ENCODE assay signal across 8 mouse cellular contexts in genomic region chr2:146469707-146470420, GRCm38 (mm10). TPM values are rescaled to one million over a fixed set of nuclear protein-coding genes. Genes with fewer than 3 reads are reported as not detected.
DNase-seq lines count a peak whose midpoint lies in the region; ATAC-seq and TF ChIP-seq lines count a peak whose summit lies in the region.

No protein-coding gene starts in this region.

- no peak overlapping the region for H3K4me2 ChIP-seq in intestine, embryonic 16.5 days (ENCODE audit: low read depth, low read length)
- peak overlapping the region; percentile 33; the same call in 1 of the 2 replicates for H3K4me2 ChIP-seq in liver, embryonic 15.5 days

- no peak overlapping the region for H3K27ac ChIP-seq in heart, embryonic 10.5 days
- no peak overlapping the region for H3K27ac ChIP-seq in MEL (ENCODE audit: control insufficient read depth, low read depth, low read length)
- no peak overlapping the region for H3K27ac ChIP-seq in intestine, embryonic 16.5 days (ENCODE audit: low read length)
- no peak overlapping the region for H3K27ac ChIP-seq in liver, embryonic 15.5 days (replicated peaks)

- H3K79me2 ChIP-seq in MEL (ENCODE audit: control insufficient read depth, insufficient read depth, low read length, poor library complexity): no peaks in the 10 kb centered on the region

- peak in 1 of 2 experiments; percentile 23; a peak in 1 of 4 replicates for TF ChIP-seq EP300 in MEL (IDR thresholded peaks at IDR 0.05; ENCODE audit: low read depth in 1 of 2, low read length in 2 of 2)

- WGBS in heart, embryonic 10.5 days: 50% methylated on average over 12 of the region's 12 CpGs
- WGBS in intestine, embryonic 16.5 days: 44% methylated on average over 12 of the region's 12 CpGs
- WGBS in liver, embryonic 15.5 days (ENCODE audit: insufficient replicate concordance): 19% methylated on average over 12 of the region's 12 CpGs

- peaks cover 5% of the 10 kb centered on the region; the same call in 1 of the 2 replicates for H3K4me1 ChIP-seq in heart, embryonic 10.5 days
- H3K4me1 ChIP-seq in MEL (ENCODE audit: control insufficient read depth in 1 of 2, insufficient read depth in 2 of 2, low read length in 2 of 2): peaks cover 11 to 14% of the 10 kb centered on the region in 2 experiments
- H3K4me1 ChIP-seq in intestine, embryonic 16.5 days (ENCODE audit: control insufficient read depth, insufficient read depth, low read length): peaks cover 5% of the 10 kb centered on the region; the same call in 1 of the 2 replicates
- peaks cover 18% of the 10 kb centered on the region for H3K4me1 ChIP-seq in liver, embryonic 15.5 days (replicated peaks)

- TF ChIP-seq RAD21 in MEL (IDR thresholded peaks at IDR 0.05; ENCODE audit: low read depth, low read length): peak; percentile 91

- no peak overlapping the region for H3K9ac ChIP-seq in MEL (ENCODE audit: control insufficient read depth, low read depth, low read length, poor library complexity, severe bottlenecking)
- no peak overlapping the region for H3K9ac ChIP-seq in intestine, embryonic 16.5 days (ENCODE audit: low read depth, low read length)
- H3K9ac ChIP-seq in liver, embryonic 15.5 days: no peak overlapping the region

- H3K9me3 ChIP-seq in heart, embryonic 10.5 days: no peaks in the 10 kb centered on the region
- H3K9me3 ChIP-seq in MEL (replicated peaks; ENCODE audit: insufficient read depth, low read length): no peaks in the 10 kb centered on the region
- H3K9me3 ChIP-seq in intestine, embryonic 16.5 days (ENCODE audit: control insufficient read depth, low read length): no peaks in the 10 kb centered on the region
- no peaks in the 10 kb centered on the region for H3K9me3 ChIP-seq in liver, embryonic 15.5 days (replicated peaks)

- peak; percentile 16 to 64 for DNase-seq in heart, adult 18-20 months
- DNase-seq in heart, embryonic 10.5 days (ENCODE audit: low spot score): no peak
- DNase-seq in MEL (ENCODE audit: low read depth, low spot score): peak; percentile 57
- DNase-seq in embryo, embryonic 11 days: peak; percentile 68
- DNase-seq in splenic B cell, adult 2 months (ENCODE audit: low read depth, low spot score): peak; percentile 26
- no peak for DNase-seq in thymus, postnatal 36 days

- peak; percentile 25 to 87 (median 63); a peak in 5 of 6 replicates for TF ChIP-seq CTCF in MEL (IDR thresholded peaks at IDR 0.05 in 2 of 3, conservative IDR thresholded peaks at IDR 0.05 in 1 of 3; ENCODE audit: control insufficient read depth in 1 of 3, insufficient read depth in 1 of 3, low read depth in 2 of 3, low read length in 3 of 3, poor library complexity in 1 of 3, severe bottlenecking in 1 of 3)

- no peak for TF ChIP-seq POLR2A in MEL (IDR thresholded peaks at IDR 0.05; ENCODE audit: control insufficient read depth in 1 of 2, insufficient read depth in 1 of 2, low read depth in 1 of 2, low read length in 2 of 2, poor library complexity in 1 of 2)

- H3K27me3 ChIP-seq in heart, embryonic 10.5 days (ENCODE audit: insufficient read depth, poor library complexity, severe bottlenecking): no peaks in the 10 kb centered on the region
- H3K27me3 ChIP-seq in MEL (ENCODE audit: control insufficient read depth in 1 of 2, insufficient read depth in 2 of 2, low read length in 2 of 2): no peaks in the 10 kb centered on the region
- no peaks in the 10 kb centered on the region for H3K27me3 ChIP-seq in intestine, embryonic 16.5 days (replicated peaks; ENCODE audit: control insufficient read depth, insufficient read depth, low read length)
- H3K27me3 ChIP-seq in liver, embryonic 15.5 days: no peaks in the 10 kb centered on the region
- no peaks in the 10 kb centered on the region for H3K27me3 ChIP-seq in splenic B cell, adult 2 months (ENCODE audit: control insufficient read depth, insufficient read depth, low read length, poor library complexity, severe bottlenecking)

- no peak overlapping the region for H3K4me3 ChIP-seq in heart, embryonic 10.5 days
- H3K4me3 ChIP-seq in MEL (ENCODE audit: control insufficient read depth in 1 of 2, insufficient read depth in 1 of 2, low read depth in 2 of 2, low read length in 2 of 2): no peak overlapping the region
- H3K4me3 ChIP-seq in intestine, embryonic 16.5 days (ENCODE audit: low read length): no peak overlapping the region
- no peak overlapping the region for H3K4me3 ChIP-seq in liver, embryonic 15.5 days (replicated peaks)

- peak; percentile 77 for ATAC-seq in intestine, embryonic 16.5 days
- ATAC-seq in liver, embryonic 15.5 days (ENCODE audit: insufficient read depth): peak; percentile 58; the same call in 1 of the 2 replicates

- H3K36me3 ChIP-seq in heart, embryonic 10.5 days: no peaks in the 10 kb centered on the region
- peaks cover 0 to 12% of the 10 kb centered on the region in 2 experiments; a peak in 2 of 4 replicates for H3K36me3 ChIP-seq in MEL (ENCODE audit: control insufficient read depth in 1 of 2, insufficient read depth in 2 of 2, low read length in 2 of 2)
- no peaks in the 10 kb centered on the region for H3K36me3 ChIP-seq in intestine, embryonic 16.5 days (ENCODE audit: control insufficient read depth, insufficient read depth, low read length)
- no peaks in the 10 kb centered on the region for H3K36me3 ChIP-seq in liver, embryonic 15.5 days (replicated peaks)
- H3K36me3 ChIP-seq in splenic B cell, adult 2 months (ENCODE audit: control insufficient read depth, insufficient read depth, low read length, poor library complexity, severe bottlenecking): no peaks in the 10 kb centered on the region

TF ChIP-seq in MEL, 35 proteins besides CTCF, POLR2A, EP300 and RAD21:
- TF ChIP-seq ZC3H11A (IDR thresholded peaks at IDR 0.05; ENCODE audit: low read depth, low read length) (peak; percentile 73), MYB (IDR thresholded peaks at IDR 0.05; ENCODE audit: low read depth, low read length) (no peak), SMC3 (IDR thresholded peaks at IDR 0.05; ENCODE audit: low read depth, low read length) (peak; percentile 84)

RNA-seq across cellular contexts. Expression of gene Ralgapa2, which starts 42.3 kb away (rescaled TPM):
- total RNA-seq in heart, adult 18-20 months (2021): 10 to 100 TPM; 38.7 to 41.1 TPM
- polyA plus RNA-seq in heart, embryonic 10.5 days (2016; fragmentation: Nextera tagmentation; extraction: Ambion mirVana): 8.9 and 11.5 TPM in 2 replicates
- total RNA-seq in MEL (2012; rRNA removed): 9.2 and 9.4 TPM in 2 replicates
- polyA plus RNA-seq in MEL (2012; ENCODE audit: insufficient read depth in 1 of 2, insufficient read length in 2 of 2, low read depth in 1 of 2, low replicate concordance in 2 of 2, missing spikeins in 1 of 2): 1 to 10 TPM in 1 of 2 experiments, not detected in 1; 9.6 TPM
- polyA plus RNA-seq in intestine, embryonic 16.5 days (2015; fragmentation: Nextera tagmentation; extraction: Ambion mirVana): 7.8 and 9.7 TPM in 2 replicates
- polyA plus RNA-seq in liver, embryonic 15.5 days (2015; fragmentation: Nextera tagmentation; extraction: Ambion mirVana): 3.5 and 6.6 TPM in 2 replicates

Comparison
In these comparisons a context has a peak if more than half of its experiments do, and no peak if none do; other contexts are left out.
1. DNase-seq: peak in heart, adult 18-20 months (2 of 2), MEL (single experiment), embryo, embryonic 11 days (single experiment) and splenic B cell, adult 2 months (single experiment); none in heart, embryonic 10.5 days (single experiment) and thymus, postnatal 36 days (0 of 2).